Mouse (Mus musculus): ENCODE data around the gene Uqcrq.

Uqcrq gene

GRCm38 (mm10) chr11:53383758-53384428, 46.7 kb downstream of the Uqcrq start:
- ChIA-PET CTCF (no interaction called here), POLR2A (interaction anchor here in 1 of 4 experiments (0.7 to 1.7 kb wide), 3 partner anchors 11 to 54 kb away, joined by 4 read pairs; no protein-coding TSS in a partner anchor)

- ChIA-PET POLR2A (interaction anchor here in 1 of 4 experiments (1.0 to 1.1 kb wide), 2 partner anchors 14 to 48 kb away, joined by 3 to 5 read pairs; no protein-coding TSS in a partner anchor), CTCF (interaction anchor here in 1 of 4 experiments (0.6 kb wide), 1 partner anchor 11 kb away, joined by 8 read pairs; no protein-coding TSS in a partner anchor)
Observed at GRCm38 (mm10) chr11:53378918-53379317, 51.7 kb downstream of the Uqcrq start.
